ENCODE assay signal across 8 mouse cellular contexts in genomic region chr17:29093961-29094309, GRCm38 (mm10). TPM values are rescaled to one million over a fixed set of nuclear protein-coding genes. Genes with fewer than 3 reads are reported as not detected.
DNase-seq lines count a peak whose midpoint lies in the region; ATAC-seq and TF ChIP-seq lines count a peak whose summit lies in the region.

No protein-coding gene starts in this region.

- H3K4me1 ChIP-seq in limb, embryonic 15.5 days = peaks cover 29% of the 10 kb centered on the region
- H3K4me1 ChIP-seq in stomach, postnatal 0 days (replicated peaks; ENCODE audit: control insufficient read depth, insufficient read depth) = 0 out of 2 replicates have a peak, but pooled peaks cover 2% of the 10 kb centered on the region

- peak overlapping the region; percentile 94 for H3K4me2 ChIP-seq in limb, embryonic 15.5 days
- peak overlapping the region; percentile 92 for H3K4me2 ChIP-seq in stomach, postnatal 0 days (replicated peaks; ENCODE audit: low read depth)

- TF ChIP-seq CTCF in gastrocnemius, adult 2 months (IDR thresholded peaks at IDR 0.05) = no peak
- no peak for TF ChIP-seq CTCF in stomach, postnatal 0 days (IDR thresholded peaks at IDR 0.05; ENCODE audit: low read depth)

- H3K27ac ChIP-seq in gastrocnemius, adult 2 months = peak overlapping the region; percentile 87
- peak overlapping the region; percentile 76 for H3K27ac ChIP-seq in limb, embryonic 15.5 days
- peak overlapping the region; percentile 93 for H3K27ac ChIP-seq in stomach, postnatal 0 days (replicated peaks)

- peak overlapping the region; percentile 75 for H3K4me3 ChIP-seq in gastrocnemius, adult 2 months
- H3K4me3 ChIP-seq in limb, embryonic 15.5 days = peak overlapping the region; percentile 53
- peak overlapping the region; percentile 65 for H3K4me3 ChIP-seq in stomach, postnatal 0 days (ENCODE audit: low read depth, low read length)

- intact Hi-C loops in gastrocnemius, adult 2 months (cut with DNase I) = loop anchor here (2.0 kb wide), 1 partner anchor 37 kb away; no protein-coding TSS in a partner anchor
- intact Hi-C loops in gastrocnemius, postnatal 14 days (cut with DNase I; ENCODE audit: low total_unique reads) = no loop called here

- no peaks in the 10 kb centered on the region for H3K36me3 ChIP-seq in limb, embryonic 15.5 days
- H3K36me3 ChIP-seq in stomach, postnatal 0 days (ENCODE audit: control insufficient read depth, insufficient read depth, low read length) = peaks cover 5% of the 10 kb centered on the region; the same call in 1 of the 2 replicates

- under 1% methylated on average over 24 of the region's 24 CpGs for WGBS in limb, embryonic 15.5 days
- WGBS in stomach, postnatal 0 days = under 1% methylated on average over 23 of the region's 24 CpGs

- no peak for ATAC-seq in limb, embryonic 15.5 days (ENCODE audit: insufficient number of reproducible peaks, low FRiP score, low TSS enrichment, low read depth)
- ATAC-seq in stomach, postnatal 0 days (ENCODE audit: low FRiP score, low TSS enrichment) = no peak

- H3K9ac ChIP-seq in limb, embryonic 15.5 days = peak overlapping the region; percentile 62
- H3K9ac ChIP-seq in stomach, postnatal 0 days (ENCODE audit: low read length) = peak overlapping the region; percentile 82

- DNase-seq in gastrocnemius, adult 2 months = peak; percentile 45
- DNase-seq in gastrocnemius, postnatal 14 days = no peak
- DNase-seq in thymus, postnatal 0 days (ENCODE audit: low spot score) = peak; percentile 15
- no peak for DNase-seq in thymus, postnatal 10 days (ENCODE audit: low spot score in 2 of 2)
- DNase-seq in stomach, postnatal 0 days (ENCODE audit: low spot score) = no peak
- no peak for DNase-seq in layer of hippocampus, adult 18-20 months (ENCODE audit: low spot score in 2 of 2)
- DNase-seq in gastrocnemius, adult 8-10 months (ENCODE audit: low spot score in 2 of 2) = no peak

- TF ChIP-seq EP300 in stomach, postnatal 0 days (optimal IDR thresholded peaks at IDR 0.05) = no peak

- peaks cover 29% of the 10 kb centered on the region for H3K27me3 ChIP-seq in limb, embryonic 15.5 days
- no peaks in the 10 kb centered on the region for H3K27me3 ChIP-seq in stomach, postnatal 0 days (ENCODE audit: control insufficient read depth, insufficient read depth, low read length)

- no peaks in the 10 kb centered on the region for H3K9me3 ChIP-seq in limb, embryonic 15.5 days
- no peaks in the 10 kb centered on the region for H3K9me3 ChIP-seq in stomach, postnatal 0 days (ENCODE audit: control insufficient read depth, low read length)

RNA-seq across cellular contexts. Expression of gene Cdkn1a, which starts 3.2 kb away (rescaled TPM):
- 100 to 1,000 TPM in 1 of 2 experiments, 10 to 100 TPM in 1; 32.6 to 103 TPM for total RNA-seq in gastrocnemius, adult 2 months (2021)
- total RNA-seq in gastrocnemius, postnatal 14 days (2021) = 10 to 100 TPM; 24.1 to 70.7 TPM
- polyA plus RNA-seq in thymus, postnatal 0 days (2015; fragmentation: Nextera tagmentation; extraction: Ambion mirVana) = 39.3 and 39.7 TPM in 2 replicates
- polyA plus RNA-seq in limb, embryonic 15.5 days (2015; fragmentation: Nextera tagmentation; extraction: Ambion mirVana) = 233 and 345 TPM in 2 replicates
- polyA plus RNA-seq in stomach, postnatal 0 days (2015; fragmentation: Nextera tagmentation; extraction: Ambion mirVana) = 484 and 502 TPM in 2 replicates
- total RNA-seq in layer of hippocampus, adult 18-20 months (2021) = 10 to 100 TPM; 21.3 to 24.7 TPM
- total RNA-seq in gastrocnemius, adult 8-10 months (2022) = 10 to 100 TPM in 3 of 4 experiments, 1 to 10 TPM in 1; 9.8 to 33.8 (median 12.1) TPM

RNA-seq across cellular contexts. Expression of gene Rab44, which starts 20.0 kb away (rescaled TPM):
- under 1 TPM in 1 of 2 experiments, not detected in 1; 0.59 TPM for total RNA-seq in gastrocnemius, adult 2 months (2021)
- total RNA-seq in gastrocnemius, postnatal 14 days (2021) = 1 to 10 TPM; 1.2 to 1.6 TPM
- polyA plus RNA-seq in thymus, postnatal 0 days (2015; fragmentation: Nextera tagmentation; extraction: Ambion mirVana) = 4.9 and 5.4 TPM in 2 replicates
- polyA plus RNA-seq in limb, embryonic 15.5 days (2015; fragmentation: Nextera tagmentation; extraction: Ambion mirVana) = 5.1 and 5.6 TPM in 2 replicates
- polyA plus RNA-seq in stomach, postnatal 0 days (2015; fragmentation: Nextera tagmentation; extraction: Ambion mirVana) = 1.4 and 2.2 TPM in 2 replicates
- not detected for total RNA-seq in layer of hippocampus, adult 18-20 months (2021)
- under 1 TPM in 3 of 4 experiments, not detected in 1; 0.24 to 0.61 (median 0.56) TPM for total RNA-seq in gastrocnemius, adult 8-10 months (2022)

Comparison
In these comparisons a context has a peak if more than half of its experiments do, and no peak if none do; other contexts are left out.
1. DNase-seq: peak in gastrocnemius, adult 2 months (single experiment) and thymus, postnatal 0 days (single experiment); none in gastrocnemius, postnatal 14 days (single experiment), thymus, postnatal 10 days (0 of 2), stomach, postnatal 0 days (single experiment), layer of hippocampus, adult 18-20 months (0 of 2) and gastrocnemius, adult 8-10 months (0 of 2).
2. Peak in every context shown above with its lines, with median percentiles within 50 percentile points of each other: H3K27ac ChIP-seq and H3K4me3 ChIP-seq.